Mouse (Mus musculus) urinary bladder, adult 18-20 months (tissue): ENCODE results near the gene Gm10961.
A peak's percentile ranks its signal among the peaks of the same experiment; 100 is the strongest.

Experiments
- DNase-seq, 2 experiments: peaks; one replicate each; pipeline ENCODE4 v3.0.0; 2022; ENCODE audit warnings: low spot score in 2 of 2, mixed read lengths in 2 of 2

The Gm10961 gene

DNA sequence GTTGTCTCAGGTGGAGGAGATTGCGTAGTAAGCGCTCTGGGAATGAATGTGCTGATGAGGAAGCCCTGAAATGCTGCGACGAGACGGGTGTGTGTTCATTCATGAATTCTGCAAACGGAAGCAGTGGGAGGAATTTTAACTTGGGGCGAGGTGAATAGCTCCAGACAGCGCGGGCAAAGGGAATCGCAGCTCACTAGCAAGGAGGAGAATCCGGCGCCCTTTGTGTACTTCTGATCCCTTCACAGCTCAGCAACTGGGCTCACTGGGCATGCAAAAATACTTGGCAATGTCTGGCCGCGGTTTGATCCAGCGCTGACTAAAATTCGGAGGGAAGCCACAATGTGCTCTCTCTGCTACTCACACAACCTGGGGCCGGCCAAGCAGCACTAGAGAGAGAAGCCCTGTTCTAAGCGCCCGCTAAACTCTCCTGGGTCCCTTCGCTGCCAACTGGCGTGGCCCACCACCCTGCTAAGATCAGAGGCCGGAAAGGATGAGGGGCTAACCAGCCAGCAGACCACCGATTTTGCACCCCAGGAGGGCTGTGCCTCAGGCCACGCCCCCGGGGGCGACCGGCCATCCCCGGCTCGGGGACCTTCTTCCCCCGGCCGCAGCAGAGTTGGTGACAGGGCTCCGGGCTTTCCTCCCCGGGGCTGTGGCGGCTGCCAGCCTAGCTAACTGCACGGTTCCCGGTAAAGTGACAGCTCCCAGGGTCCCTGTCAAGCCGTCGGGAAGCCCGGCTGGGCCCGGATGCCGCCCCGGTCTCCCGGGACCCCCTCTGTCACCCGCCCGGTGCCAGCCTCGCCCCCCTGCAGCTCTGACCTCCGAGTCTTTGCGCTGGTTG is at the start of gene Gm10961:
TSS of gene Gm10961 (plus strand) at position 641 of the 841 bp plus-strand sequence.
- DNase-seq: no peak

DNA sequence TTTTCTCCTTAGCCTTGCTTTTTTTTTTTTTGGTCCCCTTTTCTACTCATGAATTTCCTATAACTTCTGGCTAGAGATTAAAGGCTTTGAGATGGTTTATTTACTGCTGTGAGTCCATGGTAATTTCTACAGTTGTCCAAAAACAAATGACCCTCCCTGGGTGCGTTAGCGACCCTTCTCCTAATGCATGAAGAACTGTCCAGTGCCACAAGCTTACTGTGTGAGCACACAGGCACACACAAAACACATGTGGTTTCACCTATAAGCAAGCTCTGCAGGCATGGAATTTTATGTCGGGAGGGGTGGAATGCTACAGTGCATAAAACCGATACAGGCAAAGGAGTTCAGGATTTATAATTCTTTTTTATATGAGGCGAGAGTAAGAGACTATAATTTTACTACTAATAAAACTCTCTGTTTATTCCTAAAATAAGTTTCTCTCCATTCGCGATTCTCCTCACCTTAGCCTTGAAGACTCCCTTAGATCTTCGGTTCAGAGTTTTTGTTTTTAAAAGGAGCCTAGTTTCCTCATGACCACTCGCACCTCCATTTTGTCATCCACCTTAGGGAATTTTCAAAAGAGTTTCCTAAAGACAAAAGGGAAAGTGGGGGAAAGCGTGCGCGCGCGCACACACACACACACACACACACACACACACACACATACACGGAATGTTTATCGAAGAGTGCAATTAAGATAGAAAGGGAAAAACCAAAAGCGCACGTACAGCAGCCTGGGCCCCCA is 48.8 kb upstream of the Gm10961 start:
- no peak for DNase-seq

DNA sequence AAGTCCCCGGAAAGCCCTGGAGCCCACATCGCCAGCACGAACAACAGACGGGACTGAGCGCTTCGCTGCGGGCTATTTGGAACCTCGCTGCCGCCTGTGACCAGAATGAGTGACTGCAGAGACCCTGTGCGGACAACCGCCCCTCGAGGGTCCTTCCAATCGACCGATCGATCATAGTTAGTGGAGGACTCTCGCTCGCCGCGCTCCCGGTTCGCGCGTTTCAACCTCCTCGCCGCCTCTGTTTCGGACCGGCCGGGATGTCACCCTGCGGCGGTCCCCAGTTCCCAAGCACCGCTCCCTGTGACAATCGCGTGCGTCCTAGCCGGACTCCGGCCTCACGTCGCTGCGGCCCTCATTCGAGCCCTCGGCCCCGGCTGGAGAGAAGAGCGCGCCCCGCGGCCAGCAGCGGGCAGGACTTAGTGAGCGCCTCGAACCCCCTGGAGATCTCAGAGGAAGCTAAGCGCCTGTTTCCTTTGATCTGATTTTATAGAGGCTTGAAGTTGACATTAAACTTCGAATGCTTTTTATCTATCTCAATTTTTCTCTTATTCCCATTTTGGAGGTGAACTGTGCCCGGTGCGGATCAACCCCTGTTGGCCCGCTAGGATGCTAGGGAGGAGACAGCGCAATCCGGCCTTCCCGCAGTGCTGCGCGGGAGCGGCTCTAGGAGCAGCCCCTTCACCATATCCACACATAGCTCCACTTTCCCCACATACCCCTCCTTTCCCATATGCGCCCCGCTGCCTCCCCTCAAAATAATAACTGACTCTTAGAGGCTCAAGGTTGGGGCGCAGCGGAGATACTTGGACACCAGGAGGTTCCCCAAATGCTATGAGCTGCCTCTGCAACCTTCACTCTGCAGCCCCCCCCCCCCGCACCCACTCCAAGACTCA is 48.0 kb upstream of the Gm10961 start:
- DNase-seq: peak in 1 of 2 experiments; percentile 19

DNA sequence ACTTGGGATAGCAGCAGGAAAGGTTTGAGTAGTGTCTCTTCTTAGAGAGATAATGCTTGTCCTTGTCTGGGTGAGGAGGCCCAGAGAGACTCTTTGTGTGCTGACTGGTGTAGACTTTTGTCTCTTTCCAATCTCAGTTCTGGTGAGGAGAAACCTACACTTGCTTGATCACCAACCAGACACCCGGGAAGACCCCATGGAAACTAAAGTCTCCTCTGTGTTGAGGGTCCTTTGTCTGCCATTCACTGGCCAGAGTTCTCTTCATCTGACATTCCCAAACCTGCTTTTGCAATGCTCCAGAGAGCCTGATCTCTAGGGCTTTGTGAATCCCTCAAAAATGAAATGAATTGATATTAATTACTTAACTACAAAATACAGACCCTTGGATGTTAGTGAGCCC is 47.2 kb upstream of the Gm10961 start:
- DNase-seq: no peak

DNA sequence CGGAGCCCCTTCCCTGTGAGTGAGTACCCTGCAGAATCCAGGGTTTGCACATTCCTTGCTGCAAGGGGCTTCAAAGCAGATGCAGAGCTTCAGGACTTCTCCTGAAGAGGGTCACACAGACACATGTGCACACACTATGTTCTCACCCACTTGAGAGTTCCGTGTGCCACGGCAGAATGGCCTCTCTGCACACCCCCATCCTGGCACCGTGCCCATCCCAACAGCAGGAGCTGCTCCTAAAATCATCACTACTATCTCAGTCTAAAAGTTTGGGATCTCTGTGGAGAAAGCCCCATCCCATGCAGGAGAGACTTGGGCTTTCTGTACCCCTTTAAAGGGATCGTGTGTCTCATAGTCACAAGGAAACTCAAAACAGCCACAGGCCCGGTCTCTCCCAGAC is 44.6 kb upstream of the Gm10961 start:
- DNase-seq: no peak

DNA sequence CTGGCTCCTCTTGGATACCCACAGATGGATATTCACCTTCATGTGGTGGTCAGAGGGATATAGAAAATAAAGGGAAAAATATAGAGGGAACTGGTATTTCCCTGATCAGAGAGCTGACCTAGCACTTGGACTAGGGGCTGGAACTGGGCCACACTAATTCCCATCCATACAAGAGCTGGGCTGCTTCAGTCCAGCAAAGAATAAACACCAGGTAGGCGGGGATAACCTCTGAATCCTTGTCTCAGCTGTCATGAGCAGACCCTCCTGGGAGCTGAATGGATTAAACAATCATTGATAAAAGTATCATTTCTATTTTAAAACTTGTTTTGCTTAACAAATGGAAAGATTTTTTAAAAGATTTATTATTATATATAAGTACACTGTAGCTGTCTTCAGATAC is 39.5 kb upstream of the Gm10961 start:
- DNase-seq: no peak

DNA sequence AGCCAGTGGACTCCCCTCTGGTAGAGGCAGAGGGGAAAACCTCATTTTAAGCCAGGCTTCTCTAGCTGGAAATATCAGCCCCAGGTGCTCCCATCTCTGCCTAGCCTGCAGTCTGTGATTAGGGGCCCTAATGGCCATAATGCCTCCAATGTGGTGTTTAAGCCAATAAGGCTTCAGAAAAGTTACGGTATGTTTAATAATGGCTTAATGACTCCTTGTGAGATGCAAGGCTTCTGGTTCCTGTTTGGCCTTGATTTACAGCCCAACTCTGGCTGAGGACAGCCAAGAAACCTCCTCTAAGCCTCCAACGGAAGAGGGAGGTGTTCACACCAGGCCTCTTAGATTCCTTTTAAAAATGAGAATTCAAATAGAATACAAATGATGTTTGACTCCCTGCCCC is 37.5 kb upstream of the Gm10961 start:
- DNase-seq: no peak

DNA sequence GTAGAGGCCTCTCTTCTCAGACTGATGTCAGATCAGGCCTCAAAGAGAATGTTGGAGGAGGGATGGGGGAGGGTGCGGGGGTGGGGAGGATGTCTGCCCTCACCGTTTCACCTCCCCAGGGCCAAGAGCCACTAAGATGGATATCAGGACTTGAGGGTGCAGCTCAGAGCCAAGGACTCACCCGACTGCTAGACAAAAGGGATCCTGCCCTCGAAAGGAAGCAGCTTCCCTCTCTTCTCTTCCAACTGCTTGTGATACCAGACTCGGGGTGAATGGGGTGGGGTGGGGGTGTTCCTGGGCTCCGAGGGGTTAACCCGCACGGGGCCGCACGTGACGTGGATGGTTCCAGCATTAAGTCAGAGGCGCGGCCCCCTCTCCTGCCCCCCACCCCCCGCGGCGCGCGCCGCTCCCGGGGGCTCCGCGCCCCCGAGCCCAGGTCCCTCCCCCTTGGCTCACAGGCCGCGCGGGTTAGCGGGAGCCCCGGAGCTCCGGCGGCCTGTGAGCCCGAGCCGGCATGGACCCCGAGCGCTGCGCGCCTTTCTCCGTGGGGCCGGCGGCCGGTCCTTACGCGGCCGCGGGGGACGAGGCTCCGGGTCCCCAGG is 36.4 kb upstream of the Gm10961 start, which contains the start of gene Alx3:
TSS of gene Alx3 (plus strand) at position 370 of the 602 bp plus-strand sequence.
- DNase-seq: no peak

DNA sequence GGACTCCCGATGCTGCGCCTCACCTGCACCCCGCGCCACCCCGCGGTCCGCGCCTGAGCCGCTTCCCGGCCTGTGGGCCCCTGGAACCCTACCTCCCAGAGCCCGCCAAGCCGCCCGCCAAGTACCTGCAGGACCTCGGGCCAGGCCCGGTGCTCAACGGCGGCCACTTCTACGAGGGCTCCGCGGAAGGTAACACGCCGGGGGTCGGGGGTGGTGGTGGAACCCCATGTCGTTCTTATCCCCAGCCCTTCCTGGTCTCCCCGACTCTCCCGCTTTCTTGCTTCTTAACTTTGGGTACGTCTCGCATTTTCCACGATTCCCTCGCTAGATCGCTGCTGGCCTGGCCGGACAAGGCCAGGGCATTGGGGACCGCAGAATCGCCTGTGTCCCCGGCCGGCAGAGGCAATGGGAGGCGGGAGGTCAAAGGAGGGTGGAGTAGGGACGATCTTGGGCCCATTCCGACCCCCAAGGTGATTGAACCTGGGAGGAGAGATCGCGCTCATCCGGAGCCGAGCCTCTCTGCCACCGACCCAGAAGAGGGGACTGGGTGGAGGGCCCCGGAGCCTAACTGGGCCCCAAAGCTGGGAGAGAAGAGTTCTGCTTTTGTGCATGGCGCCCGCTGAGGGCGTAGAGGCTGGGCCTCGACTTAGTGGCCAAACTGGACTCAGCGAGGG is 35.7 kb upstream of the Gm10961 start:
- peak in 1 of 2 experiments; percentile 46 for DNase-seq

DNA sequence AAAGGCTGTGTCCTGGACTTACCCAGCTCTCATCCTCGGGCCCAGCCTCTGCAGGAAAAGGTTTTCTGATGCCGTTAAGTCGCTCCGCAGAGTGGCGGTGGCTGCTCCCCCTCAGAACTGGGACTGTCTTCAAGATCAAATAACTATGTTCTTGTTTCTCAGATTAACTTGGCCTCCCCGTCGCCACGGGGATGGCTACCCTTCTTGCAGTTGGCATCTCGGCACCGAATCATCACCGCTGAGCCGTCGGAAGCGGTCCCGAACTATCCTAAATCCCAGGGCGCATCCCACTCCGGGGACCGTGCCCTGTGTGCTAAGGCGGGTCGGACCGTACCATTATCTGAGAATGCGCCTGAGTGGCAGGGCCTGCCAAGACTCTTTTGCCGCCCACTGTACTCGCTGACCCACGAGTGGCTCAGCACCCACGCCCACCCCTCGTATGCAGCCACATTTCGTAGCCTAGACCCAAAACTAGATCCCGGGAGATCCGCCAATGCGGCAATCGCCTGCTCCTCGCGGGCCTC is 35.1 kb upstream of the Gm10961 start:
- DNase-seq: no peak

DNA sequence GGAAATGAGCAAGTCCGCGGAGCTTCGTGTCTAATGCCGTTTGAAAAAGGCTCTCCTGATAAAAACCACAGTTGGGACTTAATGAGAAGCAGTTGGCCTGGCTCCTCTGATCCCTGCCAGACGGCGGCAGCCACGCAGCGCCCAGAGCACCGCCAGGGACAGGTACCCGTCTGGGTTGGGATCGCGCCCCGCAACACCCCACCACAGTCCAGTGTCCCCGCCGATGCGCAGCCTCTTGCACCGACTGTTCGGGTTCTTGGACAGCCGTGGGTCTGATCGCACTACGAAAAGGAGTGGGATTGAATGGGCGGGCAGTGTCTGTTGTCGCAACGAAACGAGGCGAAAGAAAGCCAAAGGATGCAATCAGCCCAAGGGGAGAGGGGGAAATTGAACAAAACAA is 34.6 kb upstream of the Gm10961 start:
- DNase-seq: peak in 1 of 2 experiments; percentile 37

DNA sequence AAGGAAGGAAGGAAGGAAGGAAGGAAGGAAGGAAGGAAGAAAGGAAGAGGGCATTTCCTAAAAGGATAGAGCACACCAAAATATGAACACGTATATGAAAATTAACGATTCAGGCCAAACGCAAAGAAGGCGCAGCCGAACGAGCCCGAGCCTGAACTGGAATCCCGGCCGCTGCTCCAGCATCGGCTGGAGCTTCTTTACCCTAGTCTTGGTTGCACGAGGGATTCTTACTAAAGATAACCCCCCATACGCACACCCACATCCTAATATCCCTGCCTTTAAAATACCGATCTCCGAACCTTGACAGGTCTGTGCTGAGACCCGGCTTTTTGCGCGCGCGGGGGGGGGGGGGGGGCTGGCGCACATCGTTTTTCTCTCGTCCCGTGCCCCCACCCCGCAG is 34.0 kb upstream of the Gm10961 start:
- no peak for DNase-seq

DNA sequence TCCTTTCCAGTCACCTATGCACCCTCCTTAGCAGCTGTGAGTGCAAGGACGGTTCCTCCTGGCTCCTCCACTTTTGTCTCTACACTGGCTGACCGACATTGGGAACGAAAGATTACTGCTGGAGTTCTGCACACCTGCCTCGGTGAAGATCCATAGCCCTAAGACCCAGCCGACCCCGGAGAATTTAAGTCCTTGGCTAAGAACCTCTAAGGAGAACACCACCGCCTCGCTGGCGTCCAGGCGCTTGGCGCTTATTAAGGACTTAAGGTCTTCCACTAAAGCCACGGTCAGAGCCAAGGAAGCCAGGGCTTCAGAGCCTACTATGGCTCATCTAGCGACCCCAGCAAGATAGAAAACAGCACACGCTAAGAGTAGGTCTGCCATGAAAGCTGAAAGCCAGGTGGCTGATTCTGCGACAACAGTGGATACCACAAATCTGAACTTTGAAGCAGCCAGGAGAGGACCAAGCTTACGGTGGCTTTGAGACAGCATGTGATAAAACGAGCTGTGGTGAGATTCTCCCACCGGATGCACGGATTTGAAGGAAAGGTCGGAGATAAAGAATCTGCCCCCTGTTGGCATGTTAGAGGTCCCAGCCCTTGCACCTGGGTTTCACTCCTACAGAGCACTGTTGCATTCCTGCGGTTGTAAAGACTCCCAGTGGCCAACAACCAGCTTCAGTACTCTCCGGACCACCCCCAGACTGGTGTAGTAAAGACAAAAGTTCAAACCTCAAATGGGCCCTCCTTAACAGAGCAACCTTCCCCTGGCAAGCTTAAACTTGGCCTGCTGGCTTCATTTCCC is 33.3 kb upstream of the Gm10961 start:
- no peak for DNase-seq

DNA sequence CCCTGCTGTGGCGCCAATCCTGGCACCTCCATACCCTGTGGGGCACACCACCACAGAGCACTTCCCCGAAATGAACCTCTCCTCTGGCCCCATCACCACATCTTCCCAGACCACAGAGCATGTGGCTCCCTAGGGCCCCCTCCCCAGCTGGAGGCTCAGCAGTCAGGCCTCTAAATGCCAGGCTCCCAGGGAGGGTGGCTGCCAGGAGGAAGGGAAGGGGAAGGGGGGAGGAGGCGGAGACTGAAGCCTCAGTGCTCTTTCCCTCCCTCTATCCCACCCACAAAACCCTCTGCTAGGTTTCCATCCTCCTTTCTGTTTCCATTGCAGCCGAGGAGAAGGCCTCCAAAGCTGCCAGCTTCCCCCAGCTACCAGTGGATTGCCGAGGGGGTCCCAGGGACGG is 31.0 kb upstream of the Gm10961 start:
- DNase-seq: no peak

DNA sequence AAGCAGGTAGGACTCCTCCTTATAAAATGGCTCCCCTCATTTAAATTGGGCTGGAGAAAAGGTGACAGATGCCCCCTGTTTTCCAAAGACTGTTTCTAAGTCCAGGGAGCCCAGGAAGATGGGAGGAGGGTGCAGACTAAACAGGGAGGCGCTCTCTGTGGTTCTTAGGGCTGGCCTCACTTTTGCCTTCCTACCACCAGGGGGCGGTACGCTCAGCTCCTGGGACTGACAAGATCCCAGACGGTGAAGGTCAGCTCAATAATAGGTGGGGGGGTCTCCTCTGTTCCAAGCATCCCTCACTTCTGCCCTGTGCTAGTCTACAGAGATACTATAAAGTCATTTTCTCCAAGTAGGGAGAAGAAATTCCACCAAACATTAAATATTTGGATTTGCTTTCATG is 25.8 kb upstream of the Gm10961 start:
- DNase-seq: peak in 1 of 2 experiments; percentile 41

DNA sequence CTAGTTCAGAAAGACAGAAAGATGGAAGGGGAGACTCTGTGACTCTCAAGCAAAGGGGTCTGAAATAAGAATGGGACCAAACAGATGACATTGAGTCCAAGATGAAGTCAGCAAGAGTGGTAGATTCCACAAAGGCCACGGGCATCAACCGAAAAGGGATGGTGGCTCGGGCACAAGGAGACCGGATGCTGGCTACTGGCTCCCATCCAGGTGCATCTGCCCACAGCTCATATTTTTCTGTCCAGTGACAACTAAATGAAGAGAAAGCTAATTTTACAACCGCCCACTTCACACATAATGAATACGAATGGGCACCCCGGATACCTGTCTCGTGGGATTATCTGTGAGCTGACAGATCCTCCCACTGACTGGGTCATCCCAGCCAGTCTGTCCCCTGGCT is 23.9 kb upstream of the Gm10961 start:
- no peak for DNase-seq

DNA sequence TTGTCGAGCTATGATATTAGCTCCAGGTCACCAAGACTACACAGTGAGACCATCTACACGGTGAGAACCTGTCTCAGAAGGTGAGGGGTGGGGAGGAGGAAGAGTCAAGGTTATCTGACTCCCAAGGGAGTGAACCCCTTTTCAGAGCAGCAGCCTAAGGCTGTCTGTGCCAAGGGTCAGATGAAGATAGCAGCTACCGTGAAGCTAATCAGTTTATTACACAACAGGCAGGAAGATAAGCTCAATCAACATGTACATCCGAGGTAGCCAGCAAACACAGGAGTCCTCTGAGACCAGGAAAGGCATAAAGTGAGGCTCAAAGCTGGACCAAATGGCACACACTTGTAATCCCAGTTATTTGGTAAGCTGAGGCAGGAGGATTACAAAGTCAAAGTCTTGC is 22.3 kb upstream of the Gm10961 start:
- DNase-seq: no peak

DNA sequence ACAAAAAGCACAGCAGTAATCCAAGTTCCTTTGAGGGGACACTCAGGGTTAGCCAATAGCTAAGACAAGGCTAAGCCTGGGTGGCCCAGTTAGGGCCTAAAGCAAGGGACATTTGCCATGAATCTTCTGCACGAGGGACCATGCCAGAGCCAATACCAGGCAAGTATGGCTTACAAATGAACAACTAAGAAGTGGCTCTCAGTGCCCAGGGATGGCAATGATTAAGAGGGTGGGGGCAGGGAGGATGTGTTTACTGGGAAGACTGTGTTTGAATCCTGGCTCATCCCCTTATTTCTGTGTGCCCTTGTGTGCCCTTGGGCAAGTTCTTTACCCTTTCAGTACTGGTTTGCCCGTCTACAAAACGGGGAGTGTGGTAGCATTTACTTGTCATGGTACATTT is 21.7 kb upstream of the Gm10961 start:
- no peak for DNase-seq

DNA sequence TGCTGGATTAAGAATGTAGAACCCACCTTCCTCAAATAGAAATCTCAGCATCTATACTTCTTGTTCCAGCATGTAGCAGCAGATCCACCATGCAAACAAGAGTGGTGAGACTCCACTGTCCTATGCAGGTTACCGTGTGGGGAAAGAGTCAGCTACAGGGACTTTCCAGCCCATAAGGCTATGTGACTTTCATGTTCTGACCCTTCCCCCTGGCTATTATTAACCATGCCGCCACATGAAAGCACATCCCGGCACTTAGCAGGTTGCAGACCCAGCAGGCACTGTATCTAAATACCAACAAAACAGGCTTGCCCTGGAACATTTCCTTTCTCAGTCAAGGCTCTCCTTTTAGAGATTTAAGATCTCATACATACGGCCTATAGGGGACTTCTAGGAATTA is 19.7 kb upstream of the Gm10961 start:
- DNase-seq: no peak
